Mouse (Mus musculus): Measurements from ENCODE around the gene Tlx2.

The Tlx2 gene

GRCm38 (mm10) chr6:83020836-83021593, 49.1 kb downstream of the Tlx2 start:
- DNase-seq = peak; percentile 71

- DNase-seq = no peak
Observed at GRCm38 (mm10) chr6:83020121-83020520, 50.0 kb downstream of the Tlx2 start.

- DNase-seq = no peak
Observed at GRCm38 (mm10) chr6:83019044-83019443, 51.0 kb downstream of the Tlx2 start.
